Mouse (Mus musculus) forebrain, embryonic 13.5 days (tissue): ENCODE measurements around the gene Klk8. TPM values are rescaled to one million over a fixed set of nuclear protein-coding genes. Genes with fewer than 3 reads are reported as not detected.

Source experiments
- ATAC-seq: fragments of 200-750 bp; cut with Nextera tagmentation; 2 replicates; pipeline ENCODE4 v1.8.0; 2017
- H3K27ac ChIP-seq: fragments of 300-500 bp; sonication (generic); 2 replicates; pipeline ENCODE4 v1.5.1; 2015; ENCODE audit warnings: inconsistent platforms, mild to moderate bottlenecking, moderate library complexity
- H3K27me3 ChIP-seq: fragments of 300-500 bp; sonication (generic); 2 replicates; pipeline ENCODE4 v1.6.1; 2015; ENCODE audit warnings: mild to moderate bottlenecking, inconsistent platforms
- H3K36me3 ChIP-seq: fragments of 300-500 bp; sonication (generic); 2 replicates; pipeline ENCODE4 v1.6.1; 2015; ENCODE audit warnings: mild to moderate bottlenecking, inconsistent platforms; ENCODE audit not compliant: poor library complexity, severe bottlenecking
- H3K4me1 ChIP-seq: fragments of 300-500 bp; sonication (generic); 2 replicates; pipeline ENCODE4 v1.6.1; 2015; ENCODE audit warnings: inconsistent platforms
- H3K4me2 ChIP-seq: fragments of 300-500 bp; sonication (generic); 2 replicates; pipeline ENCODE4 v1.6.1; 2015; ENCODE audit warnings: inconsistent platforms, mild to moderate bottlenecking, moderate library complexity
- H3K4me3 ChIP-seq: fragments of 300-500 bp; sonication (generic); 2 replicates; pipeline ENCODE4 v1.5.1; 2015; ENCODE audit warnings: mild to moderate bottlenecking, inconsistent platforms
- H3K9ac ChIP-seq: fragments of 300-500 bp; sonication (generic); 2 replicates; pipeline ENCODE4 v1.6.1; 2015; ENCODE audit warnings: mild to moderate bottlenecking, inconsistent platforms
- H3K9me3 ChIP-seq: fragments of 300-500 bp; sonication (generic); replicated peaks from 2 replicates; pipeline ENCODE4 v1.6.1; 2016; ENCODE audit warnings: inconsistent platforms
- WGBS: fragments of 180-500 bp; shearing (Covaris S2); methylation state at CpG from one replicate; pipeline ENCODE4 v1.1.7; 2015; 5-methylcytosine and 5-hydroxymethylcytosine counted together
- polyA plus RNA-seq: library from polyadenylated mRNA; unstranded; fragments of >200 nt; fragmentation: Nextera tagmentation; extraction: Ambion mirVana; gene quantifications from 2 replicates; pipeline ENCODE4 v1.2.1, GENCODE M21; 2015

The Klk8 gene
- 4.8 and 5.5 TPM in 2 replicates for polyA plus RNA-seq

DNA sequence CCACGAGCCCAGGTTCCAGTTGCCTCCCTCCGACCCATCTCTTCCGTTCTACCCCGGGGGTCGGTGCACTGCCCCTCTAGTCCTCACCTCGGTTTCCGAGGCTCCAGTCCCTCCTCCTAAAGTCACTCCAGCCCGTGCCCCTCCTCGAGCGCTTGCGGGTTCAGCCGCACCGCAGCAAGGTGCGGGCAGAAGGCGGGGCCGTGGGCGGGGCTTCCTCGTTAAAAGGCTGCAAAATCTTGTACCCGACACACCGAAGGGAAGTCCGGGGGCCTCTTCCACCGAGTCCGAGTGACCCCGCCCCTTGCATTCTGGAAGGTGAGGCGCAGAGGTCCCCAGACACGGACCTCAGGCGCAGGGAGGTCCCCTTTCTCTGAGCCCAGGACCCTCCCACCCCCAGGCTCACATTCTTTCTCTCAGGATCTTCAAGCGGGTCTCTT, at the start of gene Klk8:
Gene Klk8 (plus strand): TSS at position 245 of the 437 bp plus-strand sequence.
- ATAC-seq = peak; percentile 51; the same call in 1 of the 2 replicates
- peak within 1 kb of the TSS; percentile 47 for H3K4me3 ChIP-seq
- H3K9ac ChIP-seq = peak within 1 kb of the TSS; percentile 57
- H3K27ac ChIP-seq = no peak within 1 kb of the TSS
- H3K36me3 ChIP-seq = no peaks in the 10 kb centered on the region
- H3K4me1 ChIP-seq = peaks cover 11% of the 10 kb centered on the region
- H3K4me2 ChIP-seq = peak within 1 kb of the TSS; percentile 78
- peaks cover 41% of the 10 kb centered on the region for H3K27me3 ChIP-seq
- no peaks in the 10 kb centered on the region for H3K9me3 ChIP-seq
- WGBS = 0% methylated on average over 28 of the region's 28 CpGs

DNA sequence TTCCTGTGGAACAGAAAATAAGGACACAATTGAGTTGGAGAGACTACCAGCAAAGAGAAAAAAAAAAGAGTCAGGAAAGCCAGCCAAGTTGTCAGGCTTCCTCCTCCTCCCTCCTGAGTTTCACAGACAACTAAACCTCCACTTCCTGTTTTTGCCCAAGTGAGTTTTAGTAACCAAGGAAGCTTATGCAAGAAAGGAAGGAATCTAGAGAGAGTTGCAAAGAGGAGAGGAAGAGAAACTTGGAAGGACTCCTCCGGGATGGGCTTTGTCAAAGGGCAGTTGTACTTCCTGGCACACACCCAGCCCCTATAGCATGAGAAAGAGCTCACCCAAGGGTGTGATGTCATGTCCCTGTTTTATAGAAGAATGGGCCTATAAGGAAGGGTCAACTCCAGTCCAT, 49.6 kb upstream of the Klk8 start:
- H3K27ac ChIP-seq = no peak overlapping the region
- no peak for ATAC-seq

GRCm38 (mm10) chr7:43752806-43753205, 44.6 kb upstream of the Klk8 start:
- no peak overlapping the region for H3K4me2 ChIP-seq
- 75% methylated on average over 2 of the region's 2 CpGs for WGBS
- no peaks in the 10 kb centered on the region for H3K4me1 ChIP-seq
- no peaks in the 10 kb centered on the region for H3K27me3 ChIP-seq
- ATAC-seq = no peak
- H3K36me3 ChIP-seq = no peaks in the 10 kb centered on the region
- no peak overlapping the region for H3K9ac ChIP-seq
- no peak overlapping the region for H3K4me3 ChIP-seq
- no peak overlapping the region for H3K27ac ChIP-seq
- H3K9me3 ChIP-seq = no peaks in the 10 kb centered on the region

More for the DNA sequence above, 49.6 kb upstream of the Klk8 start:
- no peaks in the 10 kb centered on the region for H3K9me3 ChIP-seq
- no peaks in the 10 kb centered on the region for H3K27me3 ChIP-seq
- H3K4me2 ChIP-seq = no peak overlapping the region
- no peak overlapping the region for H3K4me3 ChIP-seq
- H3K9ac ChIP-seq = no peak overlapping the region
- H3K4me1 ChIP-seq = no peaks in the 10 kb centered on the region
- H3K36me3 ChIP-seq = no peaks in the 10 kb centered on the region
- WGBS = 69% methylated on average over 1 of the region's 1 CpGs

GRCm38 (mm10) chr7:43766484-43766883, 30.9 kb upstream of the Klk8 start:
- H3K4me2 ChIP-seq = no peak overlapping the region
- H3K36me3 ChIP-seq = no peaks in the 10 kb centered on the region
- no peak for ATAC-seq
- no peak overlapping the region for H3K27ac ChIP-seq
- no peaks in the 10 kb centered on the region for H3K9me3 ChIP-seq
- H3K9ac ChIP-seq = no peak overlapping the region
- 41% methylated on average over 8 of the region's 8 CpGs for WGBS
- no peak overlapping the region for H3K4me3 ChIP-seq
- no peaks in the 10 kb centered on the region for H3K4me1 ChIP-seq
- no peaks in the 10 kb centered on the region for H3K27me3 ChIP-seq

GRCm38 (mm10) chr7:43768597-43768996, 28.8 kb upstream of the Klk8 start, which contains the start of gene Klk12:
Gene Klk12 (plus strand): TSS chr7:43768897.
- Histone ChIP-seq H3K36me3 (no peaks in the 10 kb centered on the region), H3K4me2 (no peak within 1 kb of the TSS), H3K4me1 (no peaks in the 10 kb centered on the region), H3K9ac (no peak within 1 kb of the TSS), H3K9me3 (no peaks in the 10 kb centered on the region), H3K4me3 (no peak within 1 kb of the TSS), H3K27ac (no peak within 1 kb of the TSS), H3K27me3 (no peaks in the 10 kb centered on the region)
- no peak for ATAC-seq
- 75% methylated on average over 4 of the region's 4 CpGs for WGBS

- ATAC-seq = no peak
- Histone ChIP-seq H3K9me3 (no peaks in the 10 kb centered on the region), H3K4me2 (no peak overlapping the region), H3K4me3 (no peak overlapping the region), H3K27me3 (no peaks in the 10 kb centered on the region), H3K4me1 (no peaks in the 10 kb centered on the region), H3K27ac (no peak overlapping the region), H3K9ac (no peak overlapping the region), H3K36me3 (no peaks in the 10 kb centered on the region)
- WGBS = 91% methylated on average over 8 of the region's 8 CpGs
Measured at GRCm38 (mm10) chr7:43769636-43770035, 27.7 kb upstream of the Klk8 start.

DNA sequence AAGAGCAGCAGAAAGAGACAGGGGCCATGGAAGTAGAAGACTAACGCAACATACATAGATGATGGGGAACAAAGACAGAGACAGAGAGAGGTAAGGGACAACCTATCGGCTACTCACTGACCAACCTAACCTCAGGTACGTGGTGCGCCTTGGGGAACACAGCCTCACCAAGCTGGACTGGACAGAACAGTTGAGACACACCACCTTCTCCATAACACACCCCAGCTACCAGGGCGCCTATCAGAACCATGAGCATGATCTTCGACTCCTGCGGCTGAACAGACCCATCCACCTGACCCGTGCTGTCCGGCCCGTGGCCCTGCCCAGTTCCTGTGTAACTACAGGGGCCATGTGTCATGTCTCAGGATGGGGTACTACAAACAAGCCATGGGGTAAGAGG, 26.7 kb upstream of the Klk8 start:
- 94% methylated on average over 10 of the region's 10 CpGs for WGBS

GRCm38 (mm10) chr7:43771916-43772315, 25.5 kb upstream of the Klk8 start:
- no peak overlapping the region for H3K4me2 ChIP-seq
- H3K36me3 ChIP-seq = no peaks in the 10 kb centered on the region
- no peak for ATAC-seq
- 95% methylated on average over 6 of the region's 6 CpGs for WGBS
- H3K27me3 ChIP-seq = no peaks in the 10 kb centered on the region
- H3K9me3 ChIP-seq = no peaks in the 10 kb centered on the region
- H3K27ac ChIP-seq = no peak overlapping the region
- no peaks in the 10 kb centered on the region for H3K4me1 ChIP-seq
- no peak overlapping the region for H3K4me3 ChIP-seq
- no peak overlapping the region for H3K9ac ChIP-seq

More for the DNA sequence above, 26.7 kb upstream of the Klk8 start:
- Histone ChIP-seq H3K4me3 (no peak overlapping the region), H3K27ac (no peak overlapping the region), H3K27me3 (no peaks in the 10 kb centered on the region), H3K9ac (no peak overlapping the region), H3K4me2 (no peak overlapping the region), H3K9me3 (no peaks in the 10 kb centered on the region), H3K36me3 (no peaks in the 10 kb centered on the region), H3K4me1 (no peaks in the 10 kb centered on the region)
- no peak for ATAC-seq

DNA sequence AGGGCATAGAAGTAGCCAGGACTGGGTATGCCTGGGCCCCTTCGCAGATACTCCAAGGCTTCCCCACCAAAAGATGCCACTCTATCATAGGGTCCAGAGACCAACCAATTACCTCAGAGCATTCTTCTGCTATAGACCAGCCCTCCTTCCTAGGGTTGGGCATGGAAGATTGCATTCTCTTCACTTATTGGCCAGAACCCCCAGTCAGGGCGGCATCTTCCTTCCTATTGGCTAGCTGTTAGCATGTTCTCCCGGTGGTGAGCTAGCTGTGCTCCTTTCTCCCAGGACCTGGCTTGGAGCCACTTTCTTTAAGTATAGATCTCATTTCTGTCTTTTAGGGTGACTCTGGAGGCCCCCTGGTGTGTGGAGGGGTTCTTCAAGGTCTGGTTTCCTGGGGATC, 24.5 kb upstream of the Klk8 start:
- Histone ChIP-seq H3K4me2 (no peak overlapping the region), H3K4me1 (no peaks in the 10 kb centered on the region), H3K4me3 (no peak overlapping the region), H3K9me3 (no peaks in the 10 kb centered on the region), H3K9ac (no peak overlapping the region), H3K27me3 (no peaks in the 10 kb centered on the region), H3K36me3 (no peaks in the 10 kb centered on the region), H3K27ac (no peak overlapping the region)
- WGBS = 69% methylated on average over 3 of the region's 3 CpGs
- no peak for ATAC-seq

DNA sequence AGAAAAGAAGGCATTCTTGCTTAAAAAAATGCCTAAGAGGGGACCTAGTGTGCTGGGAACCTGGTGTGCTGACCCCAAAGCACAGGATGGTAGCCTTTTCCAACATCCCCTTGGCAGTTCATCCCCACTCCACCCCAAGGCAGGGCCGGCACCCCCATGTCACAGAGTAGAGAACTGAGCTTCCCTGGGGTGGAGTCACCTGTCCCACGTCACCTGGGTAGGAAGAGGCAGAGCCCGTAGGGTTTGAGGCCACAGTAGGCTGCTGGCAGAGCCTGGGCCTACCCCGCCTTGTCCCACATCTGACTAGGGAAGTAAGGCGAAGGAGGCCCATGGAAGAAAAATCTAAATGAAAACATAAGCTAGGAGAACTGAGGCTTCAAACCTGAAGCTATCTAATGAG, 23.0 kb upstream of the Klk8 start, which contains the start of gene Klk11:
Gene Klk11 (plus strand): TSS at position 241 of the 400 bp plus-strand sequence.
- Histone ChIP-seq H3K4me2 (no peak within 1 kb of the TSS), H3K27ac (no peak within 1 kb of the TSS), H3K4me1 (no peaks in the 10 kb centered on the region), H3K9me3 (no peaks in the 10 kb centered on the region), H3K9ac (no peak within 1 kb of the TSS), H3K4me3 (no peak within 1 kb of the TSS), H3K36me3 (no peaks in the 10 kb centered on the region), H3K27me3 (no peaks in the 10 kb centered on the region)
- WGBS = 92% methylated on average over 5 of the region's 5 CpGs
- ATAC-seq = no peak

GRCm38 (mm10) chr7:43774802-43775201, 22.6 kb upstream of the Klk8 start:
- 37% methylated on average over 6 of the region's 6 CpGs for whole genome bisulfite sequencing
- no peaks in the 10 kb centered on the region for H3K36me3 ChIP-seq

DNA sequence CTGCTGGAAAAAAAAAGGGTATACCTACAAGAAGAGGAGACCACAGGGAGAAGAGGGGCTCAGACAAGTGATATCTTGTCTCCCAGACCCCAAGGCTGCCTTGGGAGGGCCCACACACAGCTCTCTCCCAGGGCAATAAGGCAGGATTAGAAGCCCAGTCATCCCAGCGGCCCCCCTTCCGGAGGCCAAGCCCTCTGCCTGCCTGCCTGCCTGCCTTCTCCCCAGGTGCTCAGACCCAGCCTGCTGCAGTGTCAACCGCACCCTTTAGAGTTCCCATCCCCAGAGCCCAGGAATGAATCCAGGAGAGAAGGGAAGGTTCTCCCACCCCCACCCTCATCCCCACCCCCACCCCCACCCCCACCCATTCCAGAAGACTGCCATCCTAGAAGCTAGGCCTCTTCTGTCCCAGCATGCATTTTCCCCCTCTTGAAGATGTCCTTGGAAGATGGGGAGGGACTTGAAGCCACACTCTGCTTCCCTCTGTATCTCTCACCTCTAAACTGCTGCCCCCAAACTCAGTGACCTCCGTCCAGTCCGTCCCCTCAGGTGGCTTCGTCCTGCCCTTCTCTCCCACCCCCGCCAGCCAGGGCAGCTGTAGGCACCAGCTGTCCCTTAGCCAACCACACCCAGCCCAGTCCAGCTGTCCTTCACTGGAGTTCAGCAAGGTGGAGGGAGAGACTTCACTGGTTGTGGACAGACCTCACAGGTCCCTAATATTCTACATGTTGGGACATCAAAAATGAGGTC, 21.9 kb upstream of the Klk8 start:
- no peak overlapping the region for H3K4me3 ChIP-seq
- H3K27ac ChIP-seq = no peak overlapping the region
- H3K4me2 ChIP-seq = no peak overlapping the region
- no peaks in the 10 kb centered on the region for H3K36me3 ChIP-seq
- no peaks in the 10 kb centered on the region for H3K27me3 ChIP-seq
- whole genome bisulfite sequencing = 43% methylated on average over 7 of the region's 7 CpGs
- H3K4me1 ChIP-seq = no peaks in the 10 kb centered on the region
- H3K9me3 ChIP-seq = no peaks in the 10 kb centered on the region
- no peak for ATAC-seq
- H3K9ac ChIP-seq = no peak overlapping the region

More at GRCm38 (mm10) chr7:43774802-43775201, 22.6 kb upstream of the Klk8 start:
- no peak overlapping the region for H3K9ac ChIP-seq
- no peaks in the 10 kb centered on the region for H3K27me3 ChIP-seq
- no peak for ATAC-seq
- no peak overlapping the region for H3K4me2 ChIP-seq
- no peaks in the 10 kb centered on the region for H3K9me3 ChIP-seq
- no peak overlapping the region for H3K4me3 ChIP-seq
- no peaks in the 10 kb centered on the region for H3K4me1 ChIP-seq
- no peak overlapping the region for H3K27ac ChIP-seq

DNA sequence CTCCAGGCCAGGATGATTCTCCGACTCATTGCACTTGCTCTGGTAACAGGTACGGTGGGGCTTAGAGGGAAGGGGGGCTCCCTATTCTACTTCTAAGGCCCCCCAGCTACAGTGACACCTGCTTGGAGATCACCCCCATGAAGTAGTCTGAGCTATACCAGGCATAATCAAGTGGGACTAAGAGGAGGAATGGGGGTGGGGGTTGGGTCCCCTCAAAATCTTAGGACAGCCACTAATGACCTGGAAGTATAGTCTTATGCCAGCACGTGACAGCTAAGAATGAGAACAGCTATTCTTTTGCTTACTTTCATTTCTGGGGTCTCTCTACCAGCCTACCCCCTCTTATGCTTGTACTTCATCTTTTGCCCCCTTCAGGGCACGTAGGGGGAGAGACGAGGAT, 20.9 kb upstream of the Klk8 start:
- 85% methylated on average over 5 of the region's 5 CpGs for WGBS
- no peak overlapping the region for H3K4me2 ChIP-seq

More for the DNA sequence above, 20.9 kb upstream of the Klk8 start:
- ATAC-seq = no peak
- H3K4me1 ChIP-seq = no peaks in the 10 kb centered on the region
- no peaks in the 10 kb centered on the region for H3K36me3 ChIP-seq
- no peak overlapping the region for H3K27ac ChIP-seq
- H3K4me3 ChIP-seq = no peak overlapping the region
- H3K9me3 ChIP-seq = no peaks in the 10 kb centered on the region
- H3K9ac ChIP-seq = no peak overlapping the region
- no peaks in the 10 kb centered on the region for H3K27me3 ChIP-seq
